Mouse (Mus musculus) embryo, embryonic 11.5 days (tissue): Measurements from ENCODE around the gene 1810010H24Rik.
"Not testable (repeated sequence)": the region's sequence is repeated elsewhere in the genome, so short reads cannot be mapped to it uniquely, and the experiment has no call there.

Source experiments
- DNase-seq: peaks from one replicate; pipeline ENCODE4 v3.0.0-alpha.2; 2012; ENCODE audit warnings: low read depth, low spot score

1810010H24Rik gene

GRCm38 (mm10) chr11:107012324-107013017, 13.0 kb upstream of the 1810010H24Rik start:
- DNase-seq = peak; percentile 96

- no peak for DNase-seq
Measured at GRCm38 (mm10) chr11:107014020-107014585, 11.4 kb upstream of the 1810010H24Rik start.

- no peak for DNase-seq
Measured at GRCm38 (mm10) chr11:107014597-107015309, 10.7 kb upstream of the 1810010H24Rik start.

- DNase-seq = not testable (repeated sequence)
Measured at GRCm38 (mm10) chr11:107015535-107016187, 9.8 kb upstream of the 1810010H24Rik start.

GRCm38 (mm10) chr11:107016893-107017292, 8.6 kb upstream of the 1810010H24Rik start:
- no peak for DNase-seq

- DNase-seq = no peak
Measured at GRCm38 (mm10) chr11:107017339-107017886, 8.1 kb upstream of the 1810010H24Rik start.

- no peak for DNase-seq
Measured at GRCm38 (mm10) chr11:107018606-107019005, 6.9 kb upstream of the 1810010H24Rik start.

GRCm38 (mm10) chr11:107019318-107019717, 6.2 kb upstream of the 1810010H24Rik start:
- DNase-seq = no peak

GRCm38 (mm10) chr11:107019722-107020121, 5.8 kb upstream of the 1810010H24Rik start:
- DNase-seq = not testable (repeated sequence)

GRCm38 (mm10) chr11:107022050-107022683, 3.3 kb upstream of the 1810010H24Rik start:
- DNase-seq = no peak

- no peak for DNase-seq
Measured at GRCm38 (mm10) chr11:107024406-107024805, 1.1 kb upstream of the 1810010H24Rik start.

- DNase-seq = no peak
Measured at GRCm38 (mm10) chr11:107026554-107027430, 1.3 kb downstream of the 1810010H24Rik start.

GRCm38 (mm10) chr11:107027431-107028274, 2.2 kb downstream of the 1810010H24Rik start:
- DNase-seq = peak; percentile 80

- no peak for DNase-seq
Measured at GRCm38 (mm10) chr11:107028275-107028618, 2.8 kb downstream of the 1810010H24Rik start.

GRCm38 (mm10) chr11:107028754-107029153, 3.3 kb downstream of the 1810010H24Rik start:
- no peak for DNase-seq

GRCm38 (mm10) chr11:107029536-107029935, 4.1 kb downstream of the 1810010H24Rik start:
- DNase-seq = no peak

- no peak for DNase-seq
Measured at GRCm38 (mm10) chr11:107031635-107032034, 6.2 kb downstream of the 1810010H24Rik start.

GRCm38 (mm10) chr11:107034085-107034810, 8.8 kb downstream of the 1810010H24Rik start:
- no peak for DNase-seq

- DNase-seq = no peak
Measured at GRCm38 (mm10) chr11:107039417-107039816, 13.9 kb downstream of the 1810010H24Rik start.
